Mouse (Mus musculus) heart, adult 2 months (tissue): ENCODE measurements around the gene Rgl1. TPM values are rescaled to one million over a fixed set of nuclear protein-coding genes. Genes with fewer than 3 reads are reported as not detected.

Source experiments
- DNase-seq, 2 experiments: peaks; one replicate each; pipeline ENCODE4 v3.0.0; 2021
- H3K27ac ChIP-seq: fragments of 200-600 bp; 2 replicates; pipeline ENCODE4 v1.8.1; 2022
- H3K27me3 ChIP-seq: fragments of 200-500 bp; 2 replicates; pipeline ENCODE4 v1.6.1; 2012; ENCODE audit warnings: mild to moderate bottlenecking, low read length, inconsistent platforms, mixed read lengths; ENCODE audit not compliant: control insufficient read depth, insufficient read depth
- H3K36me3 ChIP-seq: fragments of 200-500 bp; 2 replicates; pipeline ENCODE4 v1.6.1; 2012; ENCODE audit warnings: low read length, inconsistent platforms; ENCODE audit not compliant: control insufficient read depth, insufficient read depth
- H3K4me1 ChIP-seq: fragments of 200-500 bp; 2 replicates; pipeline ENCODE4 v1.6.1; 2011; ENCODE audit warnings: low read length; ENCODE audit not compliant: control insufficient read depth, insufficient read depth
- H3K4me3 ChIP-seq: fragments of 200-600 bp; 2 replicates; pipeline ENCODE4 v1.8.1; 2022
- H3K79me2 ChIP-seq: fragments of 200-500 bp; replicated peaks from 2 replicates; pipeline ENCODE4 v1.6.1; 2012; ENCODE audit warnings: mild to moderate bottlenecking, inconsistent platforms, low read length, moderate library complexity, mixed read lengths; ENCODE audit not compliant: control insufficient read depth, insufficient read depth
- H3K9ac ChIP-seq: fragments of 200-500 bp; 2 replicates; pipeline ENCODE4 v1.6.1; 2012; ENCODE audit warnings: low read depth, mild to moderate bottlenecking, control low read depth, inconsistent platforms, low read length, mixed read lengths
- CTCF ChIP-seq: fragments of 200-600 bp; IDR thresholded peaks from 2 replicates; pipeline ENCODE4 v1.8.1; 2022; ENCODE audit warnings: antibody characterized with exemption, mild to moderate bottlenecking, moderate library complexity
- EP300 ChIP-seq: fragments of 200-500 bp; IDR thresholded peaks from 2 replicates; pipeline ENCODE4 v1.6.1; 2011; ENCODE audit warnings: low read depth, low read length, control low read depth; ENCODE audit not compliant: insufficient read depth
- POLR2A ChIP-seq: fragments of 200-500 bp; IDR thresholded peaks from 2 replicates; pipeline ENCODE4 v1.6.1; 2011; ENCODE audit warnings: mild to moderate bottlenecking, low read depth, low read length, control low read depth; ENCODE audit not compliant: insufficient read depth
- WGBS: fragments of 180-500 bp; shearing (Covaris S2); methylation state at CpG from one replicate; pipeline ENCODE4 v1.1.7; 2018; 5-methylcytosine and 5-hydroxymethylcytosine counted together
- intact Hi-C: fragments of 180-260 bp; cut with DNase I; formaldehyde crosslinking; loops from one replicate; pipeline ENCODE4 v1.15.1; 2025
- long read RNA-seq: library from polyadenylated mRNA; stranded (forward); transcript quantifications from one replicate; pipeline ENCODE4 v2.0.0, GENCODE M21; 2021
- polyA plus RNA-seq: library from polyadenylated mRNA; depleted of rRNA; stranded (reverse); fragments of >200 nt; gene quantifications from 2 replicates; pipeline ENCODE4 v1.2.3, GENCODE M21; 2012; rRNA removed
- total RNA-seq, 2 experiments: library from RNA; stranded (reverse); gene quantifications; 2 replicates each; pipeline ENCODE4 v1.2.3; 2021

Gene Rgl1
- total RNA-seq, result 10 to 100 TPM; 28.4 to 33.2 TPM
- 14.9 and 22.7 TPM in 2 replicates for polyA plus RNA-seq
- long read RNA-seq, full-length matches to known transcripts, result 18 of 27 reads
- long read RNA-seq, partial matches to known transcripts, result 4 of 27 reads
- long read RNA-seq, other reads (novel, unspliced or antisense), result 5 of 27 reads

- Histone ChIP-seq H3K4me3 (peak within 1 kb of the TSS; percentile 87), H3K4me1 (peaks cover 1% of the 10 kb centered on the region; the same call in 1 of the 2 replicates), H3K36me3 (peaks cover 10% of the 10 kb centered on the region), H3K79me2 (0 out of 2 replicates have a peak, but pooled peaks cover 1% of the 10 kb centered on the region), H3K27me3 (no peaks in the 10 kb centered on the region), H3K9ac (peak within 1 kb of the TSS; percentile 76), H3K27ac (peak within 1 kb of the TSS; percentile 93)
- intact Hi-C loops, result loop anchor here (2.0 to 5.0 kb wide), 2 partner anchors 39 to 137 kb away; partner anchors contain the start of gene Smg7
- no peak for TF ChIP-seq CTCF
- TF ChIP-seq EP300, result peak; percentile 68; the same call in 1 of the 2 replicates
- TF ChIP-seq POLR2A, result peak; percentile 94
- peak; percentile 99 for DNase-seq
- under 1% methylated on average over 86 of the region's 86 CpGs for WGBS
Measured at GRCm38 (mm10) chr1:152766032-152766772, at the start of gene Rgl1, which contains the start of gene Arpc5. TSS of gene Rgl1 (minus strand) at chr1:152766351. TSS of gene Arpc5 (plus strand) at chr1:152766542.

GRCm38 (mm10) chr1:152815265-152815701 lies 49.1 kb upstream of the Rgl1 start:
- no peaks in the 10 kb centered on the region for H3K79me2 ChIP-seq
- no peak overlapping the region for H3K9ac ChIP-seq
- TF ChIP-seq EP300 (no peak), CTCF (peak; percentile 49)
- WGBS, result 41% methylated on average over 7 of the region's 7 CpGs
- DNase-seq, result no peak
- no peak overlapping the region for H3K27ac ChIP-seq
- H3K4me3 ChIP-seq, result no peak overlapping the region
- H3K27me3 ChIP-seq, result no peaks in the 10 kb centered on the region
- intact Hi-C loops, result no loop called here
- peaks cover 8% of the 10 kb centered on the region for H3K4me1 ChIP-seq
- H3K36me3 ChIP-seq, result no peaks in the 10 kb centered on the region

- Histone ChIP-seq H3K27ac (peak overlapping the region; percentile 65), H3K79me2 (no peaks in the 10 kb centered on the region), H3K9ac (no peak overlapping the region), H3K36me3 (no peaks in the 10 kb centered on the region), H3K4me3 (no peak overlapping the region), H3K27me3 (no peaks in the 10 kb centered on the region), H3K4me1 (peaks cover 2% of the 10 kb centered on the region)
- TF ChIP-seq EP300 (no peak), POLR2A (no peak), CTCF (no peak)
- DNase-seq, result no peak
- intact Hi-C loops, result no loop called here
- WGBS, result 87% methylated on average over 13 of the region's 13 CpGs
Measured at GRCm38 (mm10) chr1:152810533-152811439, 44.6 kb upstream of the Rgl1 start.

- Histone ChIP-seq H3K27me3 (no peaks in the 10 kb centered on the region), H3K36me3 (no peaks in the 10 kb centered on the region), H3K9ac (no peak overlapping the region), H3K79me2 (no peaks in the 10 kb centered on the region), H3K27ac (peak overlapping the region; percentile 65), H3K4me1 (peaks cover 2% of the 10 kb centered on the region; the same call in 1 of the 2 replicates), H3K4me3 (no peak overlapping the region)
- WGBS, result 25% methylated on average over 8 of the region's 8 CpGs
- peak; percentile 51 to 71 for DNase-seq
- intact Hi-C loops, result no loop called here
- TF ChIP-seq EP300 (peak; percentile 13; the same call in 1 of the 2 replicates), CTCF (peak; percentile 47), POLR2A (peak; percentile 68; the same call in 1 of the 2 replicates)
Measured at GRCm38 (mm10) chr1:152809541-152810252, 43.5 kb upstream of the Rgl1 start.

GRCm38 (mm10) chr1:152808392-152808680 lies 42.2 kb upstream of the Rgl1 start:
- TF ChIP-seq EP300 (no peak), CTCF (no peak), POLR2A (no peak)
- no peaks in the 10 kb centered on the region for H3K36me3 ChIP-seq
- H3K27me3 ChIP-seq, result no peaks in the 10 kb centered on the region
- DNase-seq, result no peak
- no peak overlapping the region for H3K4me3 ChIP-seq
- no peaks in the 10 kb centered on the region for H3K79me2 ChIP-seq
- intact Hi-C loops, result no loop called here
- peaks cover 2% of the 10 kb centered on the region; the same call in 1 of the 2 replicates for H3K4me1 ChIP-seq
- H3K9ac ChIP-seq, result no peak overlapping the region
- no peak overlapping the region; the same call in 1 of the 2 replicates for H3K27ac ChIP-seq
- WGBS, result 90% methylated on average over 2 of the region's 2 CpGs
